ENCODE assay signal across 8 mouse cellular contexts in the genomic region with DNA sequence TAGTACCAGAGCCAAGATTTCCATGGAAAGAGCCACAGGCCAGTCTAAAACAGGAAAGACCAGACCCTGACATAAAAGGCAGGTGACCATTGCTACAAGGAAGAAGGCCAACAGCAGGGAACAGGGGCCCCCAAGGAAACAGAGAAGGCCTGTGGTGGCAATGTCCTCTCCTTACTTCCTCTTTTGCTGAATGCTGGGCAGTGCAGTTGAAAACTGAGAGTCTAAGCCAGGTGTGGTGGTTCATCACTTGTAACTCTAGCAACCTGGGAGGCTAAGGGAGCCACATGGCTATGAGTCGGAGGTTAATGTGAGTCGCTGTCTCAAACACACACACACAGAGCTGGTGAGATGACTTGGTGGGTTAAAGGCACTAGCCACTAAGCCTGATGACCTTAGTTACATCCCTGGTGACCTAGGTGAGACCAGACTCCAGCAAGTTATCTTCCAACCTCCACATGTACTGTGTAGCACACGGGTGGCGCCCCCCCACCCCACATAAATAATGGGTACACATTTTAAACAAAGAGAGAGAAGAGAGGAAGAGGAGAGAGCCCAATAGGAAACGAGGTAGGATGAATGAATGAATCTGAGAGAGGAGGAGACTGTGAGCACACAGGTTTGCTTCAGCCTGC. TPM values are rescaled to one million over a fixed set of nuclear protein-coding genes. Genes with fewer than 3 reads are reported as not detected.
DNase-seq lines count a peak whose midpoint lies in the region; ATAC-seq and TF ChIP-seq lines count a peak whose summit lies in the region.

No protein-coding gene starts in this region.

- H3K27me3 ChIP-seq in C2C12 (ENCODE audit: control insufficient read depth, insufficient read depth, insufficient read length) = no peaks in the 10 kb centered on the region
- no peaks in the 10 kb centered on the region for H3K27me3 ChIP-seq in hindbrain, embryonic 14.5 days (ENCODE audit: control insufficient read depth, insufficient read depth, low read length)
- no peaks in the 10 kb centered on the region for H3K27me3 ChIP-seq in megakaryocyte, embryonic 14.5 days (replicated peaks)

- H3K4me2 ChIP-seq in hindbrain, embryonic 14.5 days (replicated peaks) = peak overlapping the region; percentile 71

- no peak overlapping the region; the same call in 1 of the 2 replicates for H3K9ac ChIP-seq in hindbrain, embryonic 14.5 days

- H3K27ac ChIP-seq in gastrocnemius, adult 2 months = peak overlapping the region; percentile 89; the same call in 1 of the 2 replicates
- H3K27ac ChIP-seq in hindbrain, embryonic 14.5 days = no peak overlapping the region

- no peak for TF ChIP-seq CTCF in gastrocnemius, adult 2 months (IDR thresholded peaks at IDR 0.05)
- no peak for TF ChIP-seq CTCF in C2C12 (IDR thresholded peaks at IDR 0.05; ENCODE audit: control insufficient read depth, insufficient read depth, insufficient read length)

- intact Hi-C loops in gastrocnemius, adult 2 months (cut with DNase I) = loop anchor here (5.0 kb wide), 1 partner anchor 94 kb away; a partner anchor contains a TSS

- peaks cover 5% of the 10 kb centered on the region for H3K79me3 ChIP-seq in C2C12 (ENCODE audit: low read depth)

- peaks cover 31% of the 10 kb centered on the region for H3K36me3 ChIP-seq in C2C12 (ENCODE audit: control insufficient read depth, insufficient read depth)
- no peaks in the 10 kb centered on the region; the same call in 1 of the 2 replicates for H3K36me3 ChIP-seq in hindbrain, embryonic 14.5 days (replicated peaks; ENCODE audit: control insufficient read depth, insufficient read depth)
- peaks cover 48% of the 10 kb centered on the region for H3K36me3 ChIP-seq in megakaryocyte, embryonic 14.5 days (replicated peaks; ENCODE audit: low read length)

- peak overlapping the region; percentile 14 for H3ac ChIP-seq in C2C12 (ENCODE audit: control insufficient read depth, insufficient read length, low read depth)

- H3K79me2 ChIP-seq in C2C12 (ENCODE audit: control insufficient read depth, insufficient read depth) = no peaks in the 10 kb centered on the region

- no peak for ATAC-seq in hindbrain, embryonic 14.5 days (ENCODE audit: low FRiP score)

- DNase-seq in gastrocnemius, adult 2 months = no peak
- DNase-seq in gastrocnemius, postnatal 4 days (ENCODE audit: low spot score in 2 of 2) = no peak
- DNase-seq in hindbrain, embryonic 14.5 days (ENCODE audit: low spot score) = no peak
- no peak for DNase-seq in urinary bladder, postnatal 36 days (ENCODE audit: low spot score in 2 of 2)
- no peak for DNase-seq in left cerebral cortex, adult 11 months (ENCODE audit: low spot score)
- DNase-seq in thymus, postnatal 10 days (ENCODE audit: low spot score in 2 of 2) = no peak

- peak overlapping the region; percentile 88 for H3K4me3 ChIP-seq in gastrocnemius, adult 2 months
- H3K4me3 ChIP-seq in C2C12 (ENCODE audit: insufficient read depth, poor library complexity, severe bottlenecking) = peak overlapping the region; percentile 52
- peak overlapping the region; percentile 50 for H3K4me3 ChIP-seq in hindbrain, embryonic 14.5 days (replicated peaks; ENCODE audit: low read length)
- H3K4me3 ChIP-seq in megakaryocyte, embryonic 14.5 days (replicated peaks) = peak overlapping the region; percentile 94

- 78% methylated on average over 5 of the region's 5 CpGs for WGBS in hindbrain, embryonic 14.5 days

- H3K4me1 ChIP-seq in hindbrain, embryonic 14.5 days (replicated peaks; ENCODE audit: control insufficient read depth, insufficient read depth, low read length) = peaks cover 9% of the 10 kb centered on the region; the same call in 1 of the 2 replicates
- H3K4me1 ChIP-seq in megakaryocyte, embryonic 14.5 days = peaks cover 36% of the 10 kb centered on the region

- H3K9me3 ChIP-seq in hindbrain, embryonic 14.5 days (ENCODE audit: control insufficient read depth, low read length) = peaks cover 9% of the 10 kb centered on the region; the same call in 1 of the 2 replicates
- peaks cover 18% of the 10 kb centered on the region for H3K9me3 ChIP-seq in megakaryocyte, embryonic 14.5 days

TF ChIP-seq in C2C12, 6 proteins besides CTCF, POLR2A, EP300 and RAD21:
- no peak for TF ChIP-seq MYOD1 (IDR thresholded peaks at IDR 0.05; ENCODE audit: control insufficient read depth, insufficient read length, low read depth)
- no peak for TF ChIP-seq USF1 (IDR thresholded peaks at IDR 0.05; ENCODE audit: low read depth)
- no peak for TF ChIP-seq MYOG (IDR thresholded peaks at IDR 0.05; ENCODE audit: control insufficient read depth, extremely low read depth, insufficient read length)
- no peak for TF ChIP-seq FOSL1 (IDR thresholded peaks at IDR 0.05; ENCODE audit: insufficient read depth, low read length, poor library complexity, severe bottlenecking)
- no peak for TF ChIP-seq MAX (IDR thresholded peaks at IDR 0.05)
- no peak for TF ChIP-seq CEBPB (IDR thresholded peaks at IDR 0.05; ENCODE audit: low read depth)

RNA-seq across cellular contexts. Expression of a gene that starts 1.4 kb away (rescaled TPM):
- 1 to 10 TPM; 5.6 to 8.3 TPM for total RNA-seq in gastrocnemius, adult 2 months (2021)
- total RNA-seq in gastrocnemius, postnatal 4 days (2021) = 10 to 100 TPM; 25.1 to 28.6 TPM
- 56.0 TPM for polyA plus RNA-seq in C2C12 (2012; fragmentation: generic; extraction: Trizol)
- 36.4 and 37.0 TPM in 2 replicates for polyA plus RNA-seq in hindbrain, embryonic 14.5 days (2014; fragmentation: Nextera tagmentation; extraction: Ambion mirVana)
- 8.4 and 20.3 TPM in 2 replicates for polyA plus RNA-seq in megakaryocyte, embryonic 14.5 days (2012; ENCODE audit: insufficient read depth, low replicate concordance)

RNA-seq across cellular contexts. Expression of a gene that starts 27.6 kb away (rescaled TPM):
- 10 to 100 TPM in 1 of 2 experiments, 1 to 10 TPM in 1; 9.3 to 13.2 TPM for total RNA-seq in gastrocnemius, adult 2 months (2021)
- total RNA-seq in gastrocnemius, postnatal 4 days (2021) = 10 to 100 TPM; 13.0 to 14.8 TPM
- 26.4 TPM for polyA plus RNA-seq in C2C12 (2012; fragmentation: generic; extraction: Trizol)
- polyA plus RNA-seq in hindbrain, embryonic 14.5 days (2014; fragmentation: Nextera tagmentation; extraction: Ambion mirVana) = 41.3 and 41.5 TPM in 2 replicates
- 16.1 and 48.0 TPM in 2 replicates for polyA plus RNA-seq in megakaryocyte, embryonic 14.5 days (2012; ENCODE audit: insufficient read depth, low replicate concordance)

RNA-seq across cellular contexts. Expression of a gene that starts 27.6 kb away (rescaled TPM):
- total RNA-seq in gastrocnemius, adult 2 months (2021) = 10 to 100 TPM; 18.7 to 19.3 TPM
- total RNA-seq in gastrocnemius, postnatal 4 days (2021) = 10 to 100 TPM; 14.4 to 16.3 TPM
- 32.6 TPM for polyA plus RNA-seq in C2C12 (2012; fragmentation: generic; extraction: Trizol)
- polyA plus RNA-seq in hindbrain, embryonic 14.5 days (2014; fragmentation: Nextera tagmentation; extraction: Ambion mirVana) = 49.2 and 51.9 TPM in 2 replicates
- 11.4 TPM in 1 of 2 replicates, not detected in the other for polyA plus RNA-seq in megakaryocyte, embryonic 14.5 days (2012; ENCODE audit: insufficient read depth, low replicate concordance)

RNA-seq across cellular contexts. Expression of a gene that starts 59.7 kb away (rescaled TPM):
- total RNA-seq in gastrocnemius, adult 2 months (2021) = 10 to 100 TPM; 21.4 to 22.9 TPM
- total RNA-seq in gastrocnemius, postnatal 4 days (2021) = 10 to 100 TPM; 21.3 to 22.0 TPM
- polyA plus RNA-seq in C2C12 (2012; fragmentation: generic; extraction: Trizol) = 16.5 TPM
- polyA plus RNA-seq in hindbrain, embryonic 14.5 days (2014; fragmentation: Nextera tagmentation; extraction: Ambion mirVana) = 32.4 and 37.6 TPM in 2 replicates
- 3.5 and 13.7 TPM in 2 replicates for polyA plus RNA-seq in megakaryocyte, embryonic 14.5 days (2012; ENCODE audit: insufficient read depth, low replicate concordance)
